ENCODE assay signal across 8 mouse cellular contexts in the genomic region with DNA sequence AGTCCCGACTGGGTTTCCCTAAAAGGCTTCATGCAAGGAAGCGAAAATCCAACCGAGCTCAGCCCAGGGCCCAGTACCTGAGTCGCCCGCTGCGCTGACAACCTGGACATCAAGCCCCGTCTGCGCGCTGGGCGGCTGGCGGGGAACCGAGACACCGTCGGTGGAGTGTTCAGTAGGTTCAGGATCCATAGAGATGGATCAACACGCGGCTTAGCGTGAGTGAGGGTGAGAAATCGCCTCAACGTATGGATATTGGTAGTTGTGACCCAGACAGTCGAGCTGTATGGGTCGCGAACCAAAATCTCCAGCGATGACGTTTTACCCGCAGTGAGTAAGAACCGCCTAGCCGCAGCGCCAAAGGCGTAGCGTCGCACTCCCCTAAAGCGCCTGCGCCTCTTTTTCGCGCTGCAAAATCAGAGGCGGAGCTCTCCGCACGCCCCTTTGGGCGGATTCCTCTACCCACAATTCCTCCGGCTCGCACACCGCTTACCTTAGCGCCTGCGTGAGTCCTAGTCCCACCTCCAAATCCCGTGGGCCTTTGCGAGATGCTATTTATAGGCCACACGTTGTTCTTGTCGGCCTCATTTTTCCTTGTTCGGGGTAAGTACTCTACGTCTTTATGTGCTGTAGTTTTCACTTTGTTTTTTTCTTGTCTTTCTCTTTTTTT. TPM values are rescaled to one million over a fixed set of nuclear protein-coding genes. Genes with fewer than 3 reads are reported as not detected.
A peak's percentile ranks its signal among the peaks of the same experiment; 100 is the strongest.
DNase-seq lines count a peak whose midpoint lies in the region; ATAC-seq lines count a peak whose summit lies in the region.

A gene (minus strand): TSS at position 463 of the 667 bp plus-strand sequence.

- H3K27ac ChIP-seq in intestine, embryonic 14.5 days (ENCODE audit: low read depth) = peak within 1 kb of the TSS; percentile 97

- peak within 1 kb of the TSS; percentile 84 for H3K4me2 ChIP-seq in intestine, embryonic 14.5 days (ENCODE audit: low read length)

- peak; percentile 93 for ATAC-seq in intestine, embryonic 14.5 days (replicated peaks; ENCODE audit: low FRiP score, low TSS enrichment, low read depth)

- H3K4me1 ChIP-seq in intestine, embryonic 14.5 days (replicated peaks; ENCODE audit: control insufficient read depth, insufficient read depth, low read length) = peaks cover 29% of the 10 kb centered on the region

- H3K27me3 ChIP-seq in intestine, embryonic 14.5 days (replicated peaks; ENCODE audit: control insufficient read depth, insufficient read depth, low read length) = no peaks in the 10 kb centered on the region

- DNase-seq in adrenal gland, adult 18-20 months (ENCODE audit: low spot score in 2 of 2) = peak; percentile 86 to 88
- DNase-seq in embryo, embryonic 11 days = peak; percentile 99
- peak; percentile 96 for DNase-seq in gastrocnemius, postnatal 25 days
- DNase-seq in intestine, embryonic 14.5 days (ENCODE audit: low spot score) = peak; percentile 95
- DNase-seq in left cerebral cortex, postnatal 14 days (ENCODE audit: low spot score in 2 of 2) = peak; percentile 97 to 98
- peak; percentile 99 for DNase-seq in mesoderm, embryonic 11.5 days (ENCODE audit: low read depth, low spot score)
- DNase-seq in right cerebral cortex, postnatal 36 days (ENCODE audit: low spot score in 2 of 2) = peak; percentile 97 to 98
- DNase-seq in yolk sac, embryonic 10.5 days (ENCODE audit: low spot score) = peak; percentile 97

- H3K9me3 ChIP-seq in intestine, embryonic 14.5 days (ENCODE audit: control insufficient read depth, low read length) = no peaks in the 10 kb centered on the region

- H3K9ac ChIP-seq in intestine, embryonic 14.5 days (ENCODE audit: low read length) = peak within 1 kb of the TSS; percentile 99

- peaks cover 29% of the 10 kb centered on the region for H3K36me3 ChIP-seq in intestine, embryonic 14.5 days (ENCODE audit: control insufficient read depth, insufficient read depth, low read length)

- H3K4me3 ChIP-seq in intestine, embryonic 14.5 days (ENCODE audit: low read depth, low read length) = peak within 1 kb of the TSS; percentile 88

- intact Hi-C loops in left cerebral cortex, postnatal 14 days (cut with DNase I) = no loop called here

- WGBS in intestine, embryonic 14.5 days = under 1% methylated on average over 50 of the region's 50 CpGs

RNA-seq across cellular contexts. Expression of the gene that starts here (rescaled TPM):
- total RNA-seq in adrenal gland, adult 18-20 months (2021) = 100 to 1,000 TPM; 373 to 425 TPM
- 10 to 100 TPM; 26.7 to 34.6 TPM for total RNA-seq in gastrocnemius, postnatal 25 days (2021)
- polyA plus RNA-seq in intestine, embryonic 14.5 days (2014; fragmentation: Nextera tagmentation; extraction: Ambion mirVana) = 121 and 126 TPM in 2 replicates
- total RNA-seq in left cerebral cortex, postnatal 14 days (2021) = 100 to 1,000 TPM; 182 to 189 TPM

Comparison
In these comparisons a context has a peak if more than half of its experiments do, and no peak if none do; other contexts are left out.
1. Peak in every context shown above with its lines: DNase-seq, ATAC-seq, H3K4me3 ChIP-seq and H3K27ac ChIP-seq.
2. RNA of the gene that starts here (total RNA-seq): 373 to 425 TPM in adrenal gland, adult 18-20 months and 182 to 189 TPM in left cerebral cortex, postnatal 14 days; 26.7 to 34.6 TPM in gastrocnemius, postnatal 25 days; every median in the first group is over 4 times any median in the second.